Mouse (Mus musculus): ENCODE data around the gene Ecd. TPM values are rescaled to one million over a fixed set of nuclear protein-coding genes. Genes with fewer than 3 reads are reported as not detected.
"Not testable (repeated sequence)": the region's sequence is repeated elsewhere in the genome, so short reads cannot be mapped to it uniquely, and the experiment has no call there.

Gene Ecd
- total RNA-seq, 2 experiments from 2014 or later, result 27.9 to 32.8 TPM

- DNase-seq (ENCODE audit: low spot score in 2 of 2), result no peak
These were observed 16.6 kb downstream of the Ecd start for GRCm38 (mm10) chr14:20331316-20331715.

GRCm38 (mm10) chr14:20328474-20328873 is 19.4 kb downstream of the Ecd start:
- no peak for DNase-seq (ENCODE audit: low spot score in 2 of 2)

GRCm38 (mm10) chr14:20324196-20324595 is 23.7 kb downstream of the Ecd start:
- DNase-seq (ENCODE audit: low spot score in 2 of 2), result no peak

GRCm38 (mm10) chr14:20319420-20319819 is 28.5 kb downstream of the Ecd start:
- DNase-seq (ENCODE audit: low spot score in 2 of 2), result peak in 1 of 2 experiments; percentile 48

GRCm38 (mm10) chr14:20315137-20315536 is 32.8 kb downstream of the Ecd start:
- no peak for DNase-seq (ENCODE audit: low spot score in 2 of 2)

- not testable (repeated sequence) for DNase-seq (ENCODE audit: low spot score in 2 of 2)
These were observed 42.8 kb downstream of the Ecd start for GRCm38 (mm10) chr14:20305085-20305484.

- no peak for DNase-seq (ENCODE audit: low spot score in 2 of 2)
These were observed 49.8 kb downstream of the Ecd start for GRCm38 (mm10) chr14:20298131-20298530.

- no peak for DNase-seq (ENCODE audit: low spot score in 2 of 2)
These were observed 50.3 kb downstream of the Ecd start for GRCm38 (mm10) chr14:20297616-20298015.

- no peak for DNase-seq (ENCODE audit: low spot score in 2 of 2)
These were observed 53.0 kb downstream of the Ecd start for GRCm38 (mm10) chr14:20294947-20295346.

GRCm38 (mm10) chr14:20294117-20294892 is 53.6 kb downstream of the Ecd start, which contains the start of gene Nudt13:
Nudt13 (plus strand) TSS chr14:20294697.
- peak; percentile 68 to 96 for DNase-seq (ENCODE audit: low spot score in 2 of 2)

- no peak for DNase-seq (ENCODE audit: low spot score in 2 of 2)
These were observed 56.5 kb downstream of the Ecd start for GRCm38 (mm10) chr14:20291391-20291790.

Other genes with a start within 250 kb of the Ecd start
- 1 to 10 TPM; 5.2 to 6.6 TPM for gene Saysd1, start 209.6 kb downstream of the Ecd start, total RNA-seq (2021)
- under 1 TPM; 0.39 to 0.41 TPM for gene Kcnk5, start 166.3 kb downstream of the Ecd start, total RNA-seq (2021)
- gene Kcnk16, start 78.9 kb downstream of the Ecd start, total RNA-seq (2021), result not detected
- gene Nudt13, start 53.4 kb downstream of the Ecd start, total RNA-seq (2021), result 10 to 100 TPM; 23.4 to 28.3 TPM
- gene Fam149b, start within 50 bp of the Ecd start, total RNA-seq (2021), result 10 to 100 TPM; 44.3 to 45.5 TPM
- gene Dnajc9, start 40.8 kb upstream of the Ecd start, total RNA-seq (2021), result 10 to 100 TPM; 21.9 to 22.4 TPM
- gene Mrps16, start 45.5 kb upstream of the Ecd start, total RNA-seq (2021), result 10 to 100 TPM; 33.3 to 36.5 TPM
- gene Cfap70, start 104.1 kb upstream of the Ecd start, total RNA-seq (2021), result 1 to 10 TPM in 1 of 2 experiments, under 1 TPM in 1; 0.67 to 1.8 TPM
- gene Anxa7, start 132.0 kb upstream of the Ecd start, total RNA-seq (2021), result 10 to 100 TPM; 48.4 to 50.6 TPM
- 1 to 10 TPM; 1.0 to 1.8 TPM for gene Mss51, start 148.8 kb upstream of the Ecd start, total RNA-seq (2021)
- gene Ppp3cb, start 198.5 kb upstream of the Ecd start, total RNA-seq (2021), result 100 to 1,000 TPM; 373 to 392 TPM

Data from layer of hippocampus, postnatal 14 days (tissue).